Mouse (Mus musculus): Measurements from ENCODE around the gene Tead1.

- TF ChIP-seq CTCF (IDR thresholded peaks at IDR 0.05; ENCODE audit: control insufficient read depth, insufficient read depth, insufficient replicate concordance, low read depth, low read length) (no peak), POLR2A (IDR thresholded peaks at IDR 0.05; ENCODE audit: control insufficient read depth, low read depth, low read length) (no peak)
Measured at GRCm38 (mm10) chr7:112851281-112851744, 172.2 kb downstream of the Tead1 start.

All from testis, adult 2 months (tissue).